Mouse (Mus musculus) testis, postnatal 10 days (tissue): ENCODE data around the gene Mfng.
A peak's percentile ranks its signal among the peaks of the same experiment; 100 is the strongest.

Experiments
- DNase-seq: peaks from one replicate; pipeline ENCODE4 v3.0.0; 2021; ENCODE audit warnings: low spot score

The Mfng gene

GRCm38 (mm10) chr15:78787287-78787856 lies 14.1 kb upstream of the Mfng start:
- no peak for DNase-seq

- DNase-seq: no peak
Observed at GRCm38 (mm10) chr15:78786411-78786818, 13.1 kb upstream of the Mfng start.

- DNase-seq: no peak
Observed at GRCm38 (mm10) chr15:78785961-78786360, 12.7 kb upstream of the Mfng start.

- no peak for DNase-seq
Observed at GRCm38 (mm10) chr15:78785258-78785657, 12.0 kb upstream of the Mfng start.

GRCm38 (mm10) chr15:78784520-78784919 lies 11.2 kb upstream of the Mfng start:
- DNase-seq: no peak

- DNase-seq: no peak
Observed at GRCm38 (mm10) chr15:78782348-78783103, 9.3 kb upstream of the Mfng start.

GRCm38 (mm10) chr15:78780908-78781307 lies 7.6 kb upstream of the Mfng start:
- no peak for DNase-seq

- DNase-seq: no peak
Observed at GRCm38 (mm10) chr15:78780359-78780758, 7.1 kb upstream of the Mfng start.

GRCm38 (mm10) chr15:78779690-78780089 lies 6.4 kb upstream of the Mfng start:
- no peak for DNase-seq

- DNase-seq: no peak
Observed at GRCm38 (mm10) chr15:78779253-78779652, 6.0 kb upstream of the Mfng start.

- peak; percentile 91 for DNase-seq
Observed at GRCm38 (mm10) chr15:78778077-78778870, 5.0 kb upstream of the Mfng start.

GRCm38 (mm10) chr15:78772856-78773255 lies 419 bp downstream of the Mfng start:
- no peak for DNase-seq

GRCm38 (mm10) chr15:78772368-78772763 lies 909 bp downstream of the Mfng start:
- DNase-seq: no peak

- no peak for DNase-seq
Observed at GRCm38 (mm10) chr15:78771531-78772367, 1.5 kb downstream of the Mfng start.

GRCm38 (mm10) chr15:78770983-78771355 lies 2.3 kb downstream of the Mfng start:
- no peak for DNase-seq

GRCm38 (mm10) chr15:78770234-78770982 lies 2.9 kb downstream of the Mfng start:
- DNase-seq: no peak

GRCm38 (mm10) chr15:78769064-78769463 lies 4.2 kb downstream of the Mfng start:
- DNase-seq: no peak

GRCm38 (mm10) chr15:78763704-78764103 lies 9.6 kb downstream of the Mfng start:
- DNase-seq: no peak

GRCm38 (mm10) chr15:78763210-78763609 lies 10.1 kb downstream of the Mfng start:
- DNase-seq: no peak

- no peak for DNase-seq
Observed at GRCm38 (mm10) chr15:78761112-78761511, 12.2 kb downstream of the Mfng start.

GRCm38 (mm10) chr15:78758132-78758531 lies 15.1 kb downstream of the Mfng start:
- DNase-seq: no peak
